Comparison of ENCODE assay signal across 25 mouse cellular contexts in genomic region chr17:61686325-61686724, GRCm38 (mm10).
A peak's percentile ranks its signal among the peaks of the same experiment; 100 is the strongest.
DNase-seq lines count a peak whose midpoint lies in the region; ATAC-seq and TF ChIP-seq lines count a peak whose summit lies in the region.
"Had no signal": no experiment of that assay in that cellular context is flagged by ENCODE, and none has a peak within 500 bp of the region (broad histone marks: within the 10 kb centered on the region; RNA-seq: fewer than 3 reads in every experiment).

No protein-coding gene starts in this region.

- H3K9me3 ChIP-seq in heart, postnatal 0 days (replicated peaks; ENCODE audit: control insufficient read depth, low read length): no peaks in the 10 kb centered on the region
- no peaks in the 10 kb centered on the region for H3K9me3 ChIP-seq in stomach, postnatal 0 days (ENCODE audit: control insufficient read depth, low read length)
- no peaks in the 10 kb centered on the region for H3K9me3 ChIP-seq in intestine, embryonic 15.5 days
- H3K9me3 ChIP-seq: forebrain, embryonic 13.5 days; limb, embryonic 13.5 days; liver, embryonic 12.5 days; stomach, embryonic 15.5 days had no signal

- TF ChIP-seq CTCF in heart, postnatal 0 days (IDR thresholded peaks at IDR 0.05; ENCODE audit: low read depth): peak; percentile 24; the same call in 1 of the 2 replicates
- TF ChIP-seq CTCF in stomach, postnatal 0 days (IDR thresholded peaks at IDR 0.05; ENCODE audit: low read depth): peak; percentile 55

- 67% methylated on average over 4 of the region's 4 CpGs for WGBS in heart, postnatal 0 days
- 54% methylated on average over 4 of the region's 4 CpGs for WGBS in stomach, postnatal 0 days
- WGBS in intestine, embryonic 15.5 days: 54% methylated on average over 4 of the region's 4 CpGs

- no peak overlapping the region for H3K4me3 ChIP-seq in heart, postnatal 0 days (ENCODE audit: low read depth, low read length)
- H3K4me3 ChIP-seq in stomach, postnatal 0 days (ENCODE audit: low read depth, low read length): no peak overlapping the region
- H3K4me3 ChIP-seq in intestine, embryonic 15.5 days (replicated peaks): no peak overlapping the region
- H3K4me3 ChIP-seq: forebrain, embryonic 13.5 days; limb, embryonic 13.5 days; liver, embryonic 12.5 days; stomach, embryonic 15.5 days had no signal

- no peak overlapping the region for H3K27ac ChIP-seq in heart, postnatal 0 days (ENCODE audit: low read depth)
- no peak overlapping the region for H3K27ac ChIP-seq in stomach, postnatal 0 days (replicated peaks)
- no peak overlapping the region for H3K27ac ChIP-seq in intestine, embryonic 15.5 days
- H3K27ac ChIP-seq: forebrain, embryonic 13.5 days; hindbrain, postnatal 0 days; limb, embryonic 13.5 days; liver, embryonic 12.5 days; macrophage; stomach, embryonic 15.5 days had no signal

- H3K4me2 ChIP-seq in heart, postnatal 0 days (ENCODE audit: low read depth, low read length): no peak overlapping the region
- no peak overlapping the region for H3K4me2 ChIP-seq in stomach, postnatal 0 days (replicated peaks; ENCODE audit: low read depth)
- H3K4me2 ChIP-seq in intestine, embryonic 15.5 days (replicated peaks): no peak overlapping the region
- H3K4me2 ChIP-seq: forebrain, embryonic 13.5 days; limb, embryonic 13.5 days; liver, embryonic 12.5 days; stomach, embryonic 15.5 days had no signal

- no peaks in the 10 kb centered on the region for H3K36me3 ChIP-seq in heart, postnatal 0 days (replicated peaks; ENCODE audit: control insufficient read depth, insufficient read depth, low read length)
- no peaks in the 10 kb centered on the region for H3K36me3 ChIP-seq in stomach, postnatal 0 days (ENCODE audit: control insufficient read depth, insufficient read depth, low read length)
- no peaks in the 10 kb centered on the region for H3K36me3 ChIP-seq in intestine, embryonic 15.5 days
- H3K36me3 ChIP-seq: limb, embryonic 13.5 days; liver, embryonic 12.5 days; stomach, embryonic 15.5 days had no signal

- no peaks in the 10 kb centered on the region for H3K4me1 ChIP-seq in heart, postnatal 0 days (ENCODE audit: control insufficient read depth, insufficient read depth)
- H3K4me1 ChIP-seq in stomach, postnatal 0 days (replicated peaks; ENCODE audit: control insufficient read depth, insufficient read depth): no peaks in the 10 kb centered on the region
- no peaks in the 10 kb centered on the region for H3K4me1 ChIP-seq in intestine, embryonic 15.5 days (replicated peaks)
- H3K4me1 ChIP-seq: forebrain, embryonic 13.5 days; limb, embryonic 13.5 days; liver, embryonic 12.5 days; stomach, embryonic 15.5 days had no signal

- H3K9ac ChIP-seq in heart, postnatal 0 days (replicated peaks; ENCODE audit: low read depth, low read length): no peak overlapping the region
- no peak overlapping the region for H3K9ac ChIP-seq in stomach, postnatal 0 days (ENCODE audit: low read length)
- H3K9ac ChIP-seq in intestine, embryonic 15.5 days: no peak overlapping the region
- H3K9ac ChIP-seq: forebrain, embryonic 13.5 days; limb, embryonic 13.5 days; liver, embryonic 12.5 days; liver, postnatal 0 days; stomach, embryonic 15.5 days had no signal

- DNase-seq in heart, postnatal 0 days (ENCODE audit: low spot score): no peak
- DNase-seq in heart, adult 8-10 months (ENCODE audit: low spot score): no peak
- peak; percentile 56 for DNase-seq in 3T3-L1 (ENCODE audit: low read depth, low spot score)
- DNase-seq in adipocyte (ENCODE audit: low spot score): peak; percentile 16
- DNase-seq in stomach, postnatal 0 days (ENCODE audit: low spot score): no peak
- DNase-seq in right cerebral cortex, postnatal 4 days: no peak
- DNase-seq: adrenal gland, postnatal 14 days; B cell, adult 2 months; cerebellum, adult 11 months; cerebellum, adult 9-10 months; gastrocnemius, postnatal 25 days; kidney, adult 11 months; kidney, postnatal 36 days; liver, postnatal 0 days; midbrain, embryonic 14.5 days; thymus, postnatal 25 days had no signal

- ATAC-seq in heart, postnatal 0 days (ENCODE audit: insufficient read depth, low read depth): no peak
- ATAC-seq in stomach, postnatal 0 days (ENCODE audit: low FRiP score, low TSS enrichment): no peak
- no peak for ATAC-seq in intestine, embryonic 15.5 days
- ATAC-seq: forebrain, embryonic 13.5 days; hindbrain, postnatal 0 days; liver, embryonic 12.5 days; liver, postnatal 0 days; lung, postnatal 0 days; Patski had no signal

- no peaks in the 10 kb centered on the region for H3K27me3 ChIP-seq in heart, postnatal 0 days (ENCODE audit: control insufficient read depth, insufficient read depth, low read length)
- H3K27me3 ChIP-seq in stomach, postnatal 0 days (ENCODE audit: control insufficient read depth, insufficient read depth, low read length): no peaks in the 10 kb centered on the region
- no peaks in the 10 kb centered on the region for H3K27me3 ChIP-seq in intestine, embryonic 15.5 days (replicated peaks)
- H3K27me3 ChIP-seq: forebrain, embryonic 13.5 days; limb, embryonic 13.5 days; liver, embryonic 12.5 days; stomach, embryonic 15.5 days had no signal

- no peak for TF ChIP-seq EP300 in heart, postnatal 0 days (IDR thresholded peaks at IDR 0.05; ENCODE audit: low read depth)
- TF ChIP-seq EP300 in stomach, postnatal 0 days (optimal IDR thresholded peaks at IDR 0.05): no peak

Comparison
In these comparisons a context has a peak if more than half of its experiments do, and no peak if none do; other contexts are left out.
1. DNase-seq: peak in 3T3-L1 (single experiment) and adipocyte (single experiment); none in heart, postnatal 0 days (single experiment), heart, adult 8-10 months (single experiment), stomach, postnatal 0 days (single experiment) and right cerebral cortex, postnatal 4 days (single experiment).